Mouse (Mus musculus): Measurements from ENCODE around the gene Gpc3.
"Not testable (repeated sequence)": the region's sequence is repeated elsewhere in the genome, so short reads cannot be mapped to it uniquely, and the experiment has no call there.

Gene Gpc3

GRCm38 (mm10) chrX:52374209-52374608 lies 239.5 kb downstream of the Gpc3 start:
- no peak for DNase-seq

GRCm38 (mm10) chrX:52372436-52372835 lies 241.3 kb downstream of the Gpc3 start:
- no peak for DNase-seq

GRCm38 (mm10) chrX:52369938-52370758 lies 243.6 kb downstream of the Gpc3 start:
- no peak for DNase-seq

GRCm38 (mm10) chrX:52369304-52369937 lies 244.3 kb downstream of the Gpc3 start:
- no peak for DNase-seq

- DNase-seq, result no peak
Measured at GRCm38 (mm10) chrX:52366826-52367225, 246.9 kb downstream of the Gpc3 start.

GRCm38 (mm10) chrX:52365790-52366189 lies 248.0 kb downstream of the Gpc3 start:
- no peak for DNase-seq

- DNase-seq, result no peak
Measured at GRCm38 (mm10) chrX:52362241-52363011, 251.3 kb downstream of the Gpc3 start.

GRCm38 (mm10) chrX:52352981-52353380 lies 260.8 kb downstream of the Gpc3 start:
- DNase-seq, result no peak

- not testable (repeated sequence) for DNase-seq
Measured at GRCm38 (mm10) chrX:52350631-52351030, 263.1 kb downstream of the Gpc3 start.

- DNase-seq, result no peak
Measured at GRCm38 (mm10) chrX:52348773-52349172, 265.0 kb downstream of the Gpc3 start.

- DNase-seq, result no peak
Measured at GRCm38 (mm10) chrX:52344018-52344417, 269.7 kb downstream of the Gpc3 start.

GRCm38 (mm10) chrX:52340251-52340650 lies 273.5 kb downstream of the Gpc3 start:
- DNase-seq, result no peak

GRCm38 (mm10) chrX:52321791-52322190 lies 292.0 kb downstream of the Gpc3 start:
- DNase-seq, result no peak

GRCm38 (mm10) chrX:52320653-52321052 lies 293.1 kb downstream of the Gpc3 start:
- DNase-seq, result no peak

- peak; percentile 3 for DNase-seq
Measured at GRCm38 (mm10) chrX:52310976-52311375, 302.8 kb downstream of the Gpc3 start.

- DNase-seq, result no peak
Measured at GRCm38 (mm10) chrX:52305226-52305625, 308.5 kb downstream of the Gpc3 start.

- DNase-seq, result no peak
Measured at GRCm38 (mm10) chrX:52288792-52289191, 325.0 kb downstream of the Gpc3 start.

GRCm38 (mm10) chrX:52287944-52288343 lies 325.8 kb downstream of the Gpc3 start:
- DNase-seq, result no peak

GRCm38 (mm10) chrX:52282070-52282469 lies 331.7 kb downstream of the Gpc3 start:
- DNase-seq, result no peak

- no peak for DNase-seq
Measured at GRCm38 (mm10) chrX:52281103-52281900, 332.4 kb downstream of the Gpc3 start.

- DNase-seq, result no peak
Measured at GRCm38 (mm10) chrX:52278687-52279359, 334.9 kb downstream of the Gpc3 start.

- DNase-seq, result no peak
Measured at GRCm38 (mm10) chrX:52277599-52277998, 336.2 kb downstream of the Gpc3 start.
